Mouse (Mus musculus): ENCODE results near the gene Hectd2. TPM values are rescaled to one million over a fixed set of nuclear protein-coding genes. Genes with fewer than 3 reads are reported as not detected.
A peak's percentile ranks its signal among the peaks of the same experiment; 100 is the strongest.

The Hectd2 gene
- polyA plus RNA-seq, 1 experiment from 2014 or later, result 11.3 TPM

DNA sequence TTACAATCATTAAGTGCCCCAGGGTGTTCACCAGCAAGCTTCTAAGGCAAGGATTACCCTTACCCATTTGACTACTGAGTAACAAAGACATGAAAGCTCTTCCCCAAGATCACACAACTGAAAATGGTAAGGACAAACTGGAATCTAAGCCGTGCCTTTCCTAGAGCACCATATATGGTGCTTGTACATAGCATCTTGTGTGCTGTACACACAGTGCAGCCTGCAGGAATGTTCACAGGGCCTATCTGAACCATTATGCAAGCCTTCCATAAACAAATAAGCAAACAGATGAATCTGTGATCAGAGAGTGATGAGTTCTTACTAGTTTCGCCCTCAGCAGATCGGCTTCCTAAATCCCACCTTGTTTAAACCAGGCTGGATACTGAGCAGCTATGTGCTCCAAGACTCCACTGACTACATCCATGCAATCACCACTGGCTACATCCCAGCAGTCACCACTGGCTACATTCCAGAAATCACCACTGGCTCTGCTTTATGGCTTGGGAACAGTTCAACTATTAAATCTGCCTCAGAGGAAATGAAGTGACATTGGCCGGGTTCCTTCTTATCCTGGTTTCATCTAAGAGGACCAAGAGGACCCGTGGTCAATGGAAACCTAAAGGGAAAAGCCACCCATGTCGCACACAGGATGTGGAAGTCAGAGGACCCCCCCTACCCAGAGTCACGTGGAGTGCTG lies 91.8 kb downstream of the Hectd2 start:
- 82% methylated on average over 7 of the region's 7 CpGs for WGBS
- no peak for ATAC-seq
- H3K4me1 ChIP-seq (ENCODE audit: control insufficient read depth, insufficient read depth, low read length), result no peaks in the 10 kb centered on the region

DNA sequence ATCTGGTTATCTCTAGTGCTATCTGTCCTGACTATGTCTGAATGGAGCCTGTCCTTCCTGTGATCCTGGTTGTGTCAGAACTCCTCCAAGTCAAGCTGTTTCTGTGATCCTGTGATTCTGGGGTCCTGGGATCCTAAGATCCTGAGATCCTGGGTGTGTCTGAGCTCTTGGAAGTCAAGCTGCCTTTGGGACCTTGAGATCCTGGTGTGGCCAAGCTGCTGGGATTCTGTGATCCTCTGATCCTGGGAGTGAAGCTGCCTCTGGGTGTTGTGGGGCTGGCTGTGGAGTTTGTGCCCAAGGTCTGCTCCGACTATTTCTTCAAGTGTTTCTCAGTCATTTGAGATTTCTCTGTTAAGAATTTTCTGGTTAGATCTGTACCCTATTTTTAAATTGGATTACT lies 98.2 kb downstream of the Hectd2 start:
- H3K4me2 ChIP-seq (ENCODE audit: low read length), result no peak overlapping the region
- H3K27me3 ChIP-seq (ENCODE audit: control insufficient read depth, insufficient read depth, low read depth, low read length), result no peaks in the 10 kb centered on the region
- no peaks in the 10 kb centered on the region for H3K9me3 ChIP-seq (replicated peaks; ENCODE audit: control insufficient read depth, low read length, poor library complexity, severe bottlenecking)
- H3K9ac ChIP-seq (ENCODE audit: low read depth, low read length), result no peak overlapping the region
- no peak for ATAC-seq
- H3K4me3 ChIP-seq (ENCODE audit: low read depth, low read length), result no peak overlapping the region
- H3K27ac ChIP-seq (ENCODE audit: low read length), result no peak overlapping the region
- no peaks in the 10 kb centered on the region for H3K36me3 ChIP-seq (ENCODE audit: control insufficient read depth, insufficient read depth, low read length)
- WGBS, result 98% methylated on average over 1 of the region's 1 CpGs
- no peaks in the 10 kb centered on the region for H3K4me1 ChIP-seq (ENCODE audit: control insufficient read depth, insufficient read depth, low read length)

More for the DNA sequence above, 91.8 kb downstream of the Hectd2 start:
- no peak overlapping the region for H3K4me2 ChIP-seq (ENCODE audit: low read length)
- H3K27me3 ChIP-seq (ENCODE audit: control insufficient read depth, insufficient read depth, low read depth, low read length), result no peaks in the 10 kb centered on the region
- no peak overlapping the region for H3K4me3 ChIP-seq (ENCODE audit: low read depth, low read length)
- no peak overlapping the region for H3K9ac ChIP-seq (ENCODE audit: low read depth, low read length)
- no peaks in the 10 kb centered on the region for H3K36me3 ChIP-seq (ENCODE audit: control insufficient read depth, insufficient read depth, low read length)
- H3K9me3 ChIP-seq (replicated peaks; ENCODE audit: control insufficient read depth, low read length, poor library complexity, severe bottlenecking), result no peaks in the 10 kb centered on the region; the same call in 1 of the 2 replicates
- H3K27ac ChIP-seq (ENCODE audit: low read length), result no peak overlapping the region

DNA sequence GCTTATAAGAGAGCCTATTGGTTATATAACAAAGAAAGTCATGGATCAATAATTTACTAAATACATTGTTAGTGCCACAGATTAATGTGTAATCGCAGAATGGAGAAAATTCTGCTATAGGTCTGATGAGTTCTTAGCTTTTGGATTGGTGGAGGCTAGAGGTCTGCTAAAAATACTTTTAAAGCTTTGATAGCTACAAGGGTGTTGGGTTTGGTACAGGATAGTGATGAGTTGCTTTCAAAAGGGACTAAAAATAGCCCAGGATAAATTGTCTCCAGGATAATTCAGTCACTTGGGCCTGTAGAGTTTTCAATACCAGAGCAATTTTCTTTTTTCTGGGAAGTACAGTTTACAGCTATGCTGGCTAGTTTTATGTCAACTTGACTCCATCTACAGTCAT lies 108.3 kb downstream of the Hectd2 start:
- H3K27ac ChIP-seq (ENCODE audit: low read length), result no peak overlapping the region
- no peak overlapping the region for H3K9ac ChIP-seq (ENCODE audit: low read depth, low read length)
- no peak for ATAC-seq
- no peaks in the 10 kb centered on the region for H3K36me3 ChIP-seq (ENCODE audit: control insufficient read depth, insufficient read depth, low read length)
- no peaks in the 10 kb centered on the region for H3K9me3 ChIP-seq (replicated peaks; ENCODE audit: control insufficient read depth, low read length, poor library complexity, severe bottlenecking)
- no peak overlapping the region for H3K4me2 ChIP-seq (ENCODE audit: low read length)
- no peaks in the 10 kb centered on the region for H3K27me3 ChIP-seq (ENCODE audit: control insufficient read depth, insufficient read depth, low read depth, low read length)
- no peak overlapping the region for H3K4me3 ChIP-seq (ENCODE audit: low read depth, low read length)
- no peaks in the 10 kb centered on the region for H3K4me1 ChIP-seq (ENCODE audit: control insufficient read depth, insufficient read depth, low read length)
- WGBS, result 98% methylated on average over 1 of the region's 1 CpGs

DNA sequence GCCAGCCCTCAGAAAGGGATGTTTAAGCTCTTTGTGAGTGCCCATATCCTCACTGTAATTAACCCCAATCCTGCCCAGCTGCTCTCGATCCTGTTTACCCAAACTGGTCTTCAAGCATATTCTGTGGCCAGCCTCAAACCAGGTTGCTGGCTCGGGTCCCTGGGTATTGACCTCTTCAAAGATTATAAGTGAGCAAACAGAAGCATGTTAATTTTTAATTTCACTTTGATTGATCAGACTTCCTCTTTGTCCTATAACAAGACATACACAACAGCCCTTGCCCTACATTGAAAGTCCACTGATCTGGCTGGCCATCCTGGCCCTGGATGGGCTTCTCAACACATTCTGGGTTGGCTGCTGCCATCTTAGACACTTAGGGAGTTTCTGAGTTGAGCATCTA lies 109.5 kb downstream of the Hectd2 start:
- Histone ChIP-seq H3K4me2 (ENCODE audit: low read length) (no peak overlapping the region), H3K9ac (ENCODE audit: low read depth, low read length) (no peak overlapping the region), H3K4me1 (ENCODE audit: control insufficient read depth, insufficient read depth, low read length) (no peaks in the 10 kb centered on the region), H3K27me3 (ENCODE audit: control insufficient read depth, insufficient read depth, low read depth, low read length) (no peaks in the 10 kb centered on the region), H3K9me3 (replicated peaks; ENCODE audit: control insufficient read depth, low read length, poor library complexity, severe bottlenecking) (no peaks in the 10 kb centered on the region), H3K4me3 (ENCODE audit: low read depth, low read length) (no peak overlapping the region), H3K27ac (ENCODE audit: low read length) (no peak overlapping the region), H3K36me3 (ENCODE audit: control insufficient read depth, insufficient read depth, low read length) (no peaks in the 10 kb centered on the region)
- ATAC-seq, result no peak
- WGBS, result 85% methylated on average over 2 of the region's 2 CpGs

DNA sequence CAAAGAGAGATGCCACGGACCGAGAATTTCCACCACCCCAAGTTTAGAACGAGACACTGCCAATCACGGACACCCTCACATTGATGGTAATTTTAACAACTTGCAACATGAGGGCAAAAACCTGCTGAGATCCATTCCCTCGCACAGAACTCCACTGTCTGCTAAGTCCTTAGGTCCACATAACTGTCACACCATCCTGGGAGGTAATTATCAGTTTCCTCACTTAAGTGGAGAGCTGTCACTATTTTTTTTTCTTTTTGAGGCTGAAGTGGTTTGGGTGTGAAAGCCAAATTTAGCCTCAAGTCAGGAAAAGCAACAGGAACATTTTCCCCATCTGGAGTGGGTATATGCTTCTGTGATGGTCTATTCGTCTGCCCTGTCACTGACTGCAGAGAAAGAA lies 110.0 kb downstream of the Hectd2 start:
- Histone ChIP-seq H3K36me3 (ENCODE audit: control insufficient read depth, insufficient read depth, low read length) (no peaks in the 10 kb centered on the region), H3K27me3 (ENCODE audit: control insufficient read depth, insufficient read depth, low read depth, low read length) (no peaks in the 10 kb centered on the region), H3K9me3 (replicated peaks; ENCODE audit: control insufficient read depth, low read length, poor library complexity, severe bottlenecking) (no peaks in the 10 kb centered on the region), H3K4me2 (ENCODE audit: low read length) (no peak overlapping the region), H3K4me3 (ENCODE audit: low read depth, low read length) (no peak overlapping the region), H3K4me1 (ENCODE audit: control insufficient read depth, insufficient read depth, low read length) (peaks cover 1% of the 10 kb centered on the region), H3K27ac (ENCODE audit: low read length) (no peak overlapping the region), H3K9ac (ENCODE audit: low read depth, low read length) (no peak overlapping the region)
- 73% methylated on average over 6 of the region's 6 CpGs for WGBS
- ATAC-seq, result 0 out of 2 replicates have a peak, but pooled peaks have one; percentile 11

DNA sequence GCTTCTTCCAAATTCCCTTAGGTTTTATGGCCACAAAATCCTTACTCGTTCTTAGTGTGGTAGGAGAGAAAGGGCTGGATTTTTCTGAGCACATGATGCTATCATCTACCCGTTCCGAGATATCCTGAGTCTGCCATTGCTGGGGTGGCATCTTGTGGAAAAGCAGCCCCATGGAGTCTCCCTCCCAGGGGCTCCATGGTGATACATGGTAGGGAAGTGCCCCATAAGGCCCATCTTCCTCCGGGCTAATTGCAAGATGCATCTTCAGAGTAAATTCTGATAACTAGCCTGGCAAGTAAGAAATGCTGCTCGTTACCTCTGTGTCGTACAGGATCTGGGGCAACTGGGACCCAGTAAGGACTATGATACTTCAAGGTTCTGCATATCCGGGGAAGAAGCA lies 110.8 kb downstream of the Hectd2 start:
- Histone ChIP-seq H3K36me3 (ENCODE audit: control insufficient read depth, insufficient read depth, low read length) (no peaks in the 10 kb centered on the region), H3K4me3 (ENCODE audit: low read depth, low read length) (no peak overlapping the region), H3K27ac (ENCODE audit: low read length) (no peak overlapping the region), H3K4me2 (ENCODE audit: low read length) (no peak overlapping the region), H3K9ac (ENCODE audit: low read depth, low read length) (no peak overlapping the region), H3K4me1 (ENCODE audit: control insufficient read depth, insufficient read depth, low read length) (peaks cover 6% of the 10 kb centered on the region), H3K27me3 (ENCODE audit: control insufficient read depth, insufficient read depth, low read depth, low read length) (no peaks in the 10 kb centered on the region), H3K9me3 (replicated peaks; ENCODE audit: control insufficient read depth, low read length, poor library complexity, severe bottlenecking) (no peaks in the 10 kb centered on the region)
- ATAC-seq, result no peak
- 87% methylated on average over 7 of the region's 7 CpGs for WGBS

DNA sequence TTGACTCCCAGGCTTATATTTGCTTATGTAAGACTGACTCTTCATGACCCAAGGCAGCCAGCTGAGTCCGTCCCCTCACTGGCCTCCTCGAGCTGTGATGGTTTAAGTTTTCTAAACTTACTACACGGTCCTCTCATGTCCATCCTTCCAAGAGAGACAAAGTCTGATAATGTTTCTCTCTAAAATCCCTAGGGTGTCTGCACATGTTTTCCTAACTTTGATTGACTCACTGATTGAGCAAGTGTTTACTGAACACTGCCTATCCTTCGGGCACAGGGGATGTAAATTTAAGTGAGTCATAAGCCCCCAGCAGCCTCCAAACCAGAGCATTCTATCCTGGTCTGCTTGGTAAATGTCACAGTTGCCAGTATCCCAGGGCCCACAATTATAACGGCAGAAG lies 111.2 kb downstream of the Hectd2 start:
- H3K27me3 ChIP-seq (ENCODE audit: control insufficient read depth, insufficient read depth, low read depth, low read length), result no peaks in the 10 kb centered on the region
- no peak overlapping the region for H3K4me3 ChIP-seq (ENCODE audit: low read depth, low read length)
- H3K27ac ChIP-seq (ENCODE audit: low read length), result no peak overlapping the region
- WGBS, result 77% methylated on average over 5 of the region's 5 CpGs
- no peak overlapping the region for H3K4me2 ChIP-seq (ENCODE audit: low read length)
- H3K9ac ChIP-seq (ENCODE audit: low read depth, low read length), result no peak overlapping the region
- no peaks in the 10 kb centered on the region for H3K36me3 ChIP-seq (ENCODE audit: control insufficient read depth, insufficient read depth, low read length)
- peaks cover 6% of the 10 kb centered on the region for H3K4me1 ChIP-seq (ENCODE audit: control insufficient read depth, insufficient read depth, low read length)
- no peak for ATAC-seq
- H3K9me3 ChIP-seq (replicated peaks; ENCODE audit: control insufficient read depth, low read length, poor library complexity, severe bottlenecking), result no peaks in the 10 kb centered on the region

DNA sequence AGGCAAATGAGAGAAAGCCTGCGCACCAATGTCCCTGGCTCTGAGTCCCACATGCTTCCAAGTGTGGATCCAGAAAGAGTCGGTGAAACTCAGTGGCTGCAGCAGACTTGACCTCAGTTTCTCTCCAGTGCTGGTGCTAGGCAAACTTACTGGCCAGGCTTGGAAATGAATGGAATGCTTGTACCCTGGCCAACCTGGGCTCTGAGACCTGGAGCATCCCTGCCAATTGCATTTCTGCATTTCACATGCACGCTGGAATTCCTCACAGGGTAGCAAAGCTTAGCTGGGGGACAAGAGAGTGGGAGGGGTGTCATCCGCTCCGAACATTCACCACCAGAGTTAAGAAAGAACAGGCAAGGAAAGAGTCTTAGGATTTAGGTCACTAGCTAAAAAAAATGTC lies 112.0 kb downstream of the Hectd2 start:
- no peak for ATAC-seq
- no peak overlapping the region for H3K9ac ChIP-seq (ENCODE audit: low read depth, low read length)
- H3K27me3 ChIP-seq (ENCODE audit: control insufficient read depth, insufficient read depth, low read depth, low read length), result no peaks in the 10 kb centered on the region
- H3K27ac ChIP-seq (ENCODE audit: low read length), result no peak overlapping the region
- no peak overlapping the region for H3K4me2 ChIP-seq (ENCODE audit: low read length)
- H3K36me3 ChIP-seq (ENCODE audit: control insufficient read depth, insufficient read depth, low read length), result no peaks in the 10 kb centered on the region
- 91% methylated on average over 5 of the region's 5 CpGs for WGBS
- no peak overlapping the region for H3K4me3 ChIP-seq (ENCODE audit: low read depth, low read length)
- peaks cover 6% of the 10 kb centered on the region for H3K4me1 ChIP-seq (ENCODE audit: control insufficient read depth, insufficient read depth, low read length)
- no peaks in the 10 kb centered on the region for H3K9me3 ChIP-seq (replicated peaks; ENCODE audit: control insufficient read depth, low read length, poor library complexity, severe bottlenecking)

DNA sequence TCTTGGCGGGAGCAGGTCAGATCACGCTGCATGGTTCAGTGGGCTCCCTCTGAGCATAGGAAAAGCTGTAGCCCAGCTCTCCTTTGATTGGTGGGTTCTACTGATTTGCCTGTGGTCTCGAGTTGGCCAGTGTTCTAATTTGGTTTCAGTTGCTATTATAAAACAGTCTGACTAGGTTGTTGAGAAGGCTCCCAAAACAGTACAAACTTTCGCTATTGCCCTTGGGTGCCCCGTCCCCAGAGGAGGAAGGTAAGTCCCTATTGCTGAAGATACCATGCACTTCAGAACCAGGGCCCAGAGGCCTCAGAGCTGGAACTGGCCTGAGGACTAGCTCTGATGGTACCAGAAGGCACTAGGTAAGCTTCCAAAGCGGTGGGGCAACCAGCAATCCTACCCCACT lies 112.9 kb downstream of the Hectd2 start:
- no peak for ATAC-seq
- WGBS, result 90% methylated on average over 6 of the region's 6 CpGs

More for the DNA sequence above, 112.9 kb downstream of the Hectd2 start:
- Histone ChIP-seq H3K36me3 (ENCODE audit: control insufficient read depth, insufficient read depth, low read length) (no peaks in the 10 kb centered on the region), H3K4me3 (ENCODE audit: low read depth, low read length) (no peak overlapping the region), H3K4me1 (ENCODE audit: control insufficient read depth, insufficient read depth, low read length) (peaks cover 6% of the 10 kb centered on the region), H3K9ac (ENCODE audit: low read depth, low read length) (no peak overlapping the region), H3K27me3 (ENCODE audit: control insufficient read depth, insufficient read depth, low read depth, low read length) (no peaks in the 10 kb centered on the region), H3K27ac (ENCODE audit: low read length) (no peak overlapping the region), H3K9me3 (replicated peaks; ENCODE audit: control insufficient read depth, low read length, poor library complexity, severe bottlenecking) (no peaks in the 10 kb centered on the region), H3K4me2 (ENCODE audit: low read length) (no peak overlapping the region)

Measured in midbrain, embryonic 16.5 days (tissue).